In genomic region chr19:18632231-18633185, GRCm38 (mm10) we compare ENCODE assay signal across 8 mouse cellular contexts. TPM values are rescaled to one million over a fixed set of nuclear protein-coding genes. Genes with fewer than 3 reads are reported as not detected.
DNase-seq lines count a peak whose midpoint lies in the region; ATAC-seq and TF ChIP-seq lines count a peak whose summit lies in the region.

No protein-coding gene starts in this region.

- TF ChIP-seq CTCF in lung, embryonic 14.5 days (IDR thresholded peaks at IDR 0.05; ENCODE audit: low read depth): no peak
- TF ChIP-seq CTCF in small intestine, adult 2 months (IDR thresholded peaks at IDR 0.05; ENCODE audit: extremely low read depth, insufficient read length, insufficient replicate concordance, low read depth, low read length): no peak

- H3K36me3 ChIP-seq in lung, embryonic 14.5 days (ENCODE audit: insufficient read depth): no peaks in the 10 kb centered on the region
- no peaks in the 10 kb centered on the region for H3K36me3 ChIP-seq in forebrain, embryonic 11.5 days (ENCODE audit: control insufficient read depth, insufficient read depth, low read length)
- H3K36me3 ChIP-seq in small intestine, adult 2 months (ENCODE audit: control insufficient read depth, insufficient read depth, low read length): peaks cover 2% of the 10 kb centered on the region; the same call in 1 of the 2 replicates

- intact Hi-C loops in left cerebral cortex, postnatal 36 days (cut with DNase I): loop anchor here (10.0 kb wide), 1 partner anchor 82 kb away; the partner anchor contains the start of gene D030056L22Rik

- peak overlapping the region; percentile 67 for H3K4me2 ChIP-seq in lung, embryonic 14.5 days
- peak overlapping the region; percentile 91 for H3K4me2 ChIP-seq in forebrain, embryonic 11.5 days (ENCODE audit: low read depth, low read length, severe bottlenecking)

- H3K9me3 ChIP-seq in lung, embryonic 14.5 days (ENCODE audit: low read depth, low read length): no peaks in the 10 kb centered on the region
- H3K9me3 ChIP-seq in forebrain, embryonic 11.5 days (ENCODE audit: control insufficient read depth, low read length): no peaks in the 10 kb centered on the region

- no peak for ATAC-seq in lung, embryonic 14.5 days (ENCODE audit: insufficient read depth)
- ATAC-seq in forebrain, embryonic 11.5 days (replicated peaks; ENCODE audit: low FRiP score): no peak

- peak overlapping the region; percentile 50 for H3K9ac ChIP-seq in lung, embryonic 14.5 days
- peak overlapping the region; percentile 51 for H3K9ac ChIP-seq in forebrain, embryonic 11.5 days (ENCODE audit: low read length)

- H3K27ac ChIP-seq in lung, embryonic 14.5 days (ENCODE audit: low read depth): no peak overlapping the region
- H3K27ac ChIP-seq in forebrain, embryonic 11.5 days (ENCODE audit: low read depth, low read length): no peak overlapping the region
- peak overlapping the region; percentile 21 for H3K27ac ChIP-seq in small intestine, adult 2 months (ENCODE audit: insufficient read depth, low read depth, low read length)

- H3K27me3 ChIP-seq in lung, embryonic 14.5 days (ENCODE audit: insufficient read depth, low read length): no peaks in the 10 kb centered on the region
- no peaks in the 10 kb centered on the region for H3K27me3 ChIP-seq in forebrain, embryonic 11.5 days (ENCODE audit: control insufficient read depth, insufficient read depth, low read length)
- no peaks in the 10 kb centered on the region for H3K27me3 ChIP-seq in small intestine, adult 2 months (ENCODE audit: control insufficient read depth, insufficient read depth, low read length)

- no peaks in the 10 kb centered on the region; the same call in 1 of the 2 replicates for H3K4me1 ChIP-seq in lung, embryonic 14.5 days (ENCODE audit: insufficient read depth)
- H3K4me1 ChIP-seq in forebrain, embryonic 11.5 days (replicated peaks; ENCODE audit: control insufficient read depth, insufficient read depth, low read length): no peaks in the 10 kb centered on the region
- no peaks in the 10 kb centered on the region; the same call in 1 of the 2 replicates for H3K4me1 ChIP-seq in small intestine, adult 2 months (ENCODE audit: control insufficient read depth, insufficient read depth, insufficient read length, low read length)

- peak overlapping the region; percentile 84 for H3K4me3 ChIP-seq in lung, embryonic 14.5 days (ENCODE audit: low read depth, low read length)
- peak overlapping the region; percentile 60 for H3K4me3 ChIP-seq in forebrain, embryonic 11.5 days (ENCODE audit: low read depth, low read length)
- H3K4me3 ChIP-seq in small intestine, adult 2 months (ENCODE audit: low read depth, low read length): peak overlapping the region; percentile 83

- WGBS in lung, embryonic 14.5 days: 59% methylated on average over 13 of the region's 13 CpGs
- 68% methylated on average over 13 of the region's 13 CpGs for WGBS in forebrain, embryonic 11.5 days
- 39% methylated on average over 13 of the region's 13 CpGs for WGBS in small intestine, adult 2 months

- no peak for DNase-seq in lung, embryonic 14.5 days
- no peak for DNase-seq in lung, postnatal 25 days (ENCODE audit: low spot score)
- no peak for DNase-seq in forebrain, embryonic 11.5 days (ENCODE audit: low spot score)
- DNase-seq in kidney, postnatal 36 days: peak; percentile 54 to 74
- DNase-seq in left cerebral cortex, postnatal 36 days (ENCODE audit: low spot score in 2 of 2): no peak
- DNase-seq in adrenal gland, adult 18-20 months (ENCODE audit: low spot score in 2 of 2): no peak
- no peak for DNase-seq in gastrocnemius, postnatal 25 days

- no peak for TF ChIP-seq POLR2A in small intestine, adult 2 months (IDR thresholded peaks at IDR 0.05; ENCODE audit: low read depth, low read length)

RNA-seq across cellular contexts. Expression of gene Nmrk1, which starts 0.8 kb away (rescaled TPM):
- 8.1 and 8.4 TPM in 2 replicates for polyA plus RNA-seq in lung, embryonic 14.5 days (2014; fragmentation: Nextera tagmentation; extraction: Ambion mirVana)
- polyA plus RNA-seq in forebrain, embryonic 11.5 days (2014; fragmentation: Nextera tagmentation; extraction: Ambion mirVana): 6.0 and 6.1 TPM in 2 replicates
- 2.3 TPM in 2 replicates for polyA plus RNA-seq in small intestine, adult 2 months (2012; rRNA removed)
- 1 to 10 TPM; 4.8 TPM for total RNA-seq in left cerebral cortex, postnatal 36 days (2021)
- total RNA-seq in adrenal gland, adult 18-20 months (2021): 10 to 100 TPM; 11.1 to 14.3 TPM
- total RNA-seq in gastrocnemius, postnatal 25 days (2021): 1 to 10 TPM; 2.2 to 2.7 TPM

RNA-seq across cellular contexts. Expression of gene Ostf1, which starts 0.9 kb away (rescaled TPM):
- polyA plus RNA-seq in lung, embryonic 14.5 days (2014; fragmentation: Nextera tagmentation; extraction: Ambion mirVana): 72.9 and 75.1 TPM in 2 replicates
- 36.8 and 37.6 TPM in 2 replicates for polyA plus RNA-seq in forebrain, embryonic 11.5 days (2014; fragmentation: Nextera tagmentation; extraction: Ambion mirVana)
- 27.2 and 52.6 TPM in 2 replicates for polyA plus RNA-seq in small intestine, adult 2 months (2012; rRNA removed)
- total RNA-seq in left cerebral cortex, postnatal 36 days (2021): 10 to 100 TPM; 13.6 to 16.8 TPM
- 100 to 1,000 TPM; 111 to 124 TPM for total RNA-seq in adrenal gland, adult 18-20 months (2021)
- total RNA-seq in gastrocnemius, postnatal 25 days (2021): 10 to 100 TPM; 19.1 to 26.4 TPM

RNA-seq across cellular contexts. Expression of gene Carnmt1, which starts 38.1 kb away (rescaled TPM):
- polyA plus RNA-seq in lung, embryonic 14.5 days (2014; fragmentation: Nextera tagmentation; extraction: Ambion mirVana): 37.8 and 44.0 TPM in 2 replicates
- polyA plus RNA-seq in forebrain, embryonic 11.5 days (2014; fragmentation: Nextera tagmentation; extraction: Ambion mirVana): 30.3 and 30.9 TPM in 2 replicates
- polyA plus RNA-seq in small intestine, adult 2 months (2012; rRNA removed): 3.3 and 5.0 TPM in 2 replicates
- 10 to 100 TPM in 1 of 2 experiments, 1 to 10 TPM in 1; 9.7 to 13.9 TPM for total RNA-seq in left cerebral cortex, postnatal 36 days (2021)
- 10 to 100 TPM; 22.8 to 25.0 TPM for total RNA-seq in adrenal gland, adult 18-20 months (2021)
- total RNA-seq in gastrocnemius, postnatal 25 days (2021): 100 to 1,000 TPM in 1 of 2 experiments, 10 to 100 TPM in 1; 93.9 to 131 TPM

Comparison
In these comparisons a context has a peak if more than half of its experiments do, and no peak if none do; other contexts are left out.
1. DNase-seq: peak in kidney, postnatal 36 days (2 of 2); none in lung, embryonic 14.5 days (single experiment), lung, postnatal 25 days (single experiment), forebrain, embryonic 11.5 days (single experiment), left cerebral cortex, postnatal 36 days (0 of 2), adrenal gland, adult 18-20 months (0 of 2) and gastrocnemius, postnatal 25 days (single experiment).
2. RNA of gene Ostf1, which starts 0.9 kb away (total RNA-seq): 111 to 124 TPM in adrenal gland, adult 18-20 months; 19.1 to 26.4 TPM in gastrocnemius, postnatal 25 days and 13.6 to 16.8 TPM in left cerebral cortex, postnatal 36 days; every median in the first group is over 4 times any median in the second.
3. Peak in every context shown above with its lines, with median percentiles within 50 percentile points of each other: H3K4me3 ChIP-seq.